In the genomic region with DNA sequence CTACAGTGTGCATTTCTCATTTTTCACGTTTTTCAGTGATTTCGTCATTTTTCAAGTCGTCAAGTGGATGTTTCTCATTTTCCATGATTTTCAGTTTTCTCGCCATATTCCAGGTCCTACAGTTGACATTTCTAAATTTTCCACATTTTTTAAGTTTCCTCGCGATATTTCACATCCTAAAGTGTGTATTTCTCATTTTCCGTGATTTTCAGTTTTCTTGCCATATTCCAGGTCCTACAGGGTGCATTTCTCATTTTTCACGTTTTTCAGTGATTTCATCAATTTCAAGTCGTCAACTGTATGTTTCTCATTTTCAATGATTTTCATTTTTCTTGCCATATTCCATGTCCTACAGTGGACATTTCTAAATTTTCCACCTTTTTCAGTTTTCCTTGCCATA, we compare ENCODE assay signal across 10 mouse cellular contexts. TPM values are rescaled to one million over a fixed set of nuclear protein-coding genes. Genes with fewer than 3 reads are reported as not detected.
"Had no signal": no experiment of that assay in that cellular context is flagged by ENCODE, and none has a peak within 500 bp of the region (broad histone marks: within the 10 kb centered on the region; RNA-seq: fewer than 3 reads in every experiment).

Gene Gm10719, plus strand, starts transcription at position 301 of the 400 bp plus-strand sequence.

RNA-seq across cellular contexts. Expression of gene Gm10719, which starts in this region (rescaled TPM):
- polyA plus RNA-seq: neural tube, embryonic 11.5 days; small intestine, adult 2 months; spleen, adult 2 months; stomach, embryonic 15.5 days; stomach, embryonic 16.5 days; stomach, postnatal 0 days; testis, adult 2 months; thymus, adult 2 months; thymus, postnatal 0 days; urinary bladder, adult 2 months had no signal
